Mouse (Mus musculus) granulocyte monocyte progenitor cell, adult 5-6 weeks (primary cell): ENCODE data around the gene Olfr152. TPM values are rescaled to one million over a fixed set of nuclear protein-coding genes. Genes with fewer than 3 reads are reported as not detected.

Experiments
- ATAC-seq: replicated peaks from 2 replicates; pipeline ENCODE4 v1.8.0; 2016; ENCODE audit warnings: mild to moderate bottlenecking, moderate TSS enrichment, inconsistent platforms; ENCODE audit not compliant: poor library complexity, severe bottlenecking
- total RNA-seq, 2 experiments: library from RNA; stranded (forward) in 1 of 2; stranded (reverse) in 1 of 2; fragments of 200-712, 200-1000 nt in 1 of 2; fragments of >200 nt in 1 of 2; fragmentation: Nextera tagmentation in 1 of 2; gene quantifications; 2 replicates each; pipeline ENCODE4 v1.2.3; 2014 to 2017

Olfr152 gene
- total RNA-seq (2014; fragmentation: Nextera tagmentation) (not detected in 2 replicates), total RNA-seq (2017) (not detected in 2 replicates)

DNA sequence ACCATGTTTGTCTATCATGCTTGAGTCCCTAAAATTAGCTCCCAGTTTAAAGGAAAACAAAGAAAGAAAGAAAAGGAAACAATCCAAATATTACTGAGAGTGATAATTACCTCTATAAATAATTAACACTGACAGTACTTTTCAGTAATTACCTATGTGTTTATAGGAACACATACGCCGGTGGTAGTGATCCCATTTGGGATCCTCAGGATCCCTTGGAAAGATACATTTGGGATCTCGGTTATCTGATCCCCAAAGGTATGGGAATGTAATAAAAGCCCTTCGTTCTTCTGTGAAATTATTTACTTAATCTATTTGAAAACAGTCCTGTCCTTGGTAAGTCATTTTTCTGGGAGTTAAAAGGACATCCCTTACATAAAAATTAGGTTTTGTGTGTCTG lies at the start of gene Olfr152:
Gene Olfr152, plus strand, starts transcription at position 301 of the 400 bp plus-strand sequence.
- ATAC-seq: no peak

- ATAC-seq: no peak
These were observed 39.4 kb upstream of the Olfr152 start, which contains the start of gene Olfr1138 for GRCm38 (mm10) chr2:87739878-87740277. Olfr1138 (minus strand) TSS chr2:87739978.

DNA sequence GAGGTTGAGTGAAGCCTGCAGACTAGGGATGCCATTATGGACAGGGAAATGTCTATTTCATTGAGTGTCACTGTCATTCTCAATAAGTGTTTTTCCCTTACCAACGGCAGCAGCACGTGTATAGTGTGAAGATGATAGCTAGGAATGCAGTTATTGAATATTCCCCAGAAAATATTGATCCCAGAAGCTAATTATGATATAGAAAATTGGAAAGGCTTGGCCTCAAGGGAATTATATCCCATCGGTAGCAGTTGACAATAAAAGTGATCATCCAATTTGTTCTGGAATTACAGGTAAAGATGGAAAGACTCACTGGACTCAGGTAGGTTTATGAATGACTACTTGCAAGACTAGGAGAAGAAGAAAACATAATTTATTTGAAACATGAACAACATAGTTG lies 35.8 kb upstream of the Olfr152 start, which contains the start of gene Olfr1140:
Gene Olfr1140, plus strand, starts transcription at position 301 of the 400 bp plus-strand sequence.
- ATAC-seq: no peak

DNA sequence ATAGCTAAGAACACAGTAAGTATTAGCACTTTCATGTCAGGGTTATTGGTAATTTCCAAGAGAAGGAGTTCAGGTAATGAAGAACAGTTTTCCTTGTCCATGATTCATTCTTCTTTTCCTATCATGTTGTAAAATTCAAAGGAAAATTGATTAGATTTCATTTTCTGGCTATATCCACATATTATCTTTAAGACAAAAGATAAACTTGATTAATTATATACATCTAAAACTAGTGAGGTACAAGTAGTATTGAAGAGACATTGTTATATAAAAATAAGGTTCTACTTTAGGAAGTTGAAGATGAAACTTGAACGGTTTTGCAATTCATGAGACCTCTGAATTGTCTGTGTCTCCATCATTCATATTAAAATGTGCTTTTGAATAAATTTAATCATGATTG lies 25.4 kb upstream of the Olfr152 start, which contains the start of gene Olfr1141:
Gene Olfr1141, minus strand, starts transcription at position 101 of the 400 bp plus-strand sequence.
- no peak for ATAC-seq

- no peak for ATAC-seq
These were observed 3.1 kb upstream of the Olfr152 start for GRCm38 (mm10) chr2:87776143-87776542.

DNA sequence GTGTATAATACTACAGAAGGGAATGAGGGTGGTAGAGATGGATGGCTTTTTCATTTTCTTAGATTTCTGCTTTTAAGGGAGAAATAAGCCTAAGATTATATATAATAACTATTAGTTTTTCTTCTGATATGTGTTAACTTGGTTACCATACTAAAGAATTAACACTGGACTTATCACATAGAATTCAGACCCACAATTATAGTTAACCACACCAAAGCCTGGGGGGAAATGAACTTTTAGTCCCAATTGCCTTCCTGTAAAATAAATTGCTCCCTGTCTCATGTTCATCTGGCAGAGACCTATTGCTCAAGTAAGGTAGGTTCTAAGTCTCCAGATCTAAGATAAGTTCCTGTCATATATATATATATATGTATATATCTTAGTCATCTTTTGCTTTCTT lies 21.0 kb downstream of the Olfr152 start, which contains the start of gene Olfr1143:
Gene Olfr1143, plus strand, starts transcription at position 301 of the 400 bp plus-strand sequence.
- ATAC-seq: no peak

DNA sequence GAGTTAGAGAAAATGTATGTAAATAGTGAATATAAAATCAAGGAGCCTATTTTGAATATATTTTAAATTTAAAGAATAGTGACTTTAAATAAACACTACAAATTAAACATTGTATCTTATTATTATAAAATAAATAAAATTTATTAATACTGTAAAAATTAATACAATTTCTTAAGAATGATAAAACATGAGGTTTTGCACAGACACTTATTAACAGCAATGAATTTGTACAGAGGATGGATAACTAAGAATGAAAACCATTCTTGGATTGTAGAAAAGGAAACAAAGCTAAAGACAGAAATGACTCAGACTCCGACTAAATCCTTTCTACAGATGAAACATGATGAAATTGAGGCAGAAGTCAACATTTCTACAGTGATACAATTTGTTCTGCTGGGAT lies 30.2 kb downstream of the Olfr152 start, which contains the start of gene Olfr1145:
Gene Olfr1145, plus strand, starts transcription at position 301 of the 400 bp plus-strand sequence.
- ATAC-seq: no peak

DNA sequence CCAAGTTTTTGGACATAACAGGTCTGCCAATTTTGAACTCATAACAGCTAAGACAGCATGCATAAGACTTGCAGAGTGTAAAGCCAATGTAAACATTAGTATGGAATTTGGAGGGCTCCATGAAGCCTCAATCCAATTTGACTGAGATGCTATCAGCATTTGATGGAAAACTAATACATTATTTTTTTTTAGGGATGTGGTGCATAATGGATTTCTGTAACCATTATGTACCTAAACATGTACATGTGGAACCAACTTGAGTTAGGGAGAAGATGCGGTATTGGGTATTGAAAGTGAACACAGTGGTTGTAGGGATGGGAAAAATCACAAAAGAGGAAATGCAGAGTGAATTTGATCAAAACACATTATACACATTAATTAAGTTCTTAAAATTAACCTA lies 51.0 kb downstream of the Olfr152 start, which contains the start of gene Olfr1148:
Gene Olfr1148, plus strand, starts transcription at position 301 of the 400 bp plus-strand sequence.
- no peak for ATAC-seq

Other genes with a start within 250 kb of the Olfr152 start
- not detected in 2 replicates for gene Olfr153, start 247.7 kb upstream of the Olfr152 start, total RNA-seq (2014; fragmentation: Nextera tagmentation)
- gene Olfr153, start 247.7 kb upstream of the Olfr152 start, total RNA-seq (2017): not detected in 2 replicates
- gene Olfr1128, start 233.9 kb upstream of the Olfr152 start, total RNA-seq (2014; fragmentation: Nextera tagmentation): not detected in 2 replicates
- gene Olfr1128, start 233.9 kb upstream of the Olfr152 start, total RNA-seq (2017): not detected in 2 replicates
- gene Olfr1129, start 205.6 kb upstream of the Olfr152 start, total RNA-seq (2014; fragmentation: Nextera tagmentation): not detected in 2 replicates
- gene Olfr1129, start 205.6 kb upstream of the Olfr152 start, total RNA-seq (2017): not detected in 2 replicates
- gene Olfr1130, start 173.3 kb upstream of the Olfr152 start, total RNA-seq (2014; fragmentation: Nextera tagmentation): not detected in 2 replicates
- gene Olfr1130, start 173.3 kb upstream of the Olfr152 start, total RNA-seq (2017): not detected in 2 replicates
- not detected in 2 replicates for gene Olfr1131, start 152.4 kb upstream of the Olfr152 start, total RNA-seq (2014; fragmentation: Nextera tagmentation)
- gene Olfr1131, start 152.4 kb upstream of the Olfr152 start, total RNA-seq (2017): not detected in 2 replicates
- gene Olfr1132, start 141.9 kb upstream of the Olfr152 start, total RNA-seq (2014; fragmentation: Nextera tagmentation): not detected in 2 replicates
- gene Olfr1132, start 141.9 kb upstream of the Olfr152 start, total RNA-seq (2017): not detected in 2 replicates
- gene Olfr1133, start 132.1 kb upstream of the Olfr152 start, total RNA-seq (2014; fragmentation: Nextera tagmentation): not detected in 2 replicates
- gene Olfr1133, start 132.1 kb upstream of the Olfr152 start, total RNA-seq (2017): not detected in 2 replicates
- gene Olfr1134, start 121.0 kb upstream of the Olfr152 start, total RNA-seq (2014; fragmentation: Nextera tagmentation): not detected in 2 replicates
- gene Olfr1134, start 121.0 kb upstream of the Olfr152 start, total RNA-seq (2017): not detected in 2 replicates
- gene Olfr1135, start 105.8 kb upstream of the Olfr152 start, total RNA-seq (2014; fragmentation: Nextera tagmentation): not detected in 2 replicates
- not detected in 2 replicates for gene Olfr1135, start 105.8 kb upstream of the Olfr152 start, total RNA-seq (2017)
- gene Olfr1136, start 85.5 kb upstream of the Olfr152 start, total RNA-seq (2014; fragmentation: Nextera tagmentation): not detected in 2 replicates
- gene Olfr1136, start 85.5 kb upstream of the Olfr152 start, total RNA-seq (2017): not detected in 2 replicates
- not detected in 2 replicates for gene Olfr1137, start 66.3 kb upstream of the Olfr152 start, total RNA-seq (2014; fragmentation: Nextera tagmentation)
- not detected in 2 replicates for gene Olfr1137, start 66.3 kb upstream of the Olfr152 start, total RNA-seq (2017)
- not detected in 2 replicates for gene Olfr1138, start 39.5 kb upstream of the Olfr152 start, total RNA-seq (2014; fragmentation: Nextera tagmentation)
- gene Olfr1138, start 39.5 kb upstream of the Olfr152 start, total RNA-seq (2017): not detected in 2 replicates
- not detected in 2 replicates for gene Olfr1140, start 35.7 kb upstream of the Olfr152 start, total RNA-seq (2014; fragmentation: Nextera tagmentation)
- not detected in 2 replicates for gene Olfr1140, start 35.7 kb upstream of the Olfr152 start, total RNA-seq (2017)
- gene Olfr1141, start 25.5 kb upstream of the Olfr152 start, total RNA-seq (2014; fragmentation: Nextera tagmentation): not detected in 2 replicates
- gene Olfr1141, start 25.5 kb upstream of the Olfr152 start, total RNA-seq (2017): not detected in 2 replicates
- not detected in 2 replicates for gene Olfr1143, start 21.1 kb downstream of the Olfr152 start, total RNA-seq (2014; fragmentation: Nextera tagmentation)
- gene Olfr1143, start 21.1 kb downstream of the Olfr152 start, total RNA-seq (2017): not detected in 2 replicates
- not detected in 2 replicates for gene Olfr1145, start 30.3 kb downstream of the Olfr152 start, total RNA-seq (2014; fragmentation: Nextera tagmentation)
- not detected in 2 replicates for gene Olfr1145, start 30.3 kb downstream of the Olfr152 start, total RNA-seq (2017)
- not detected in 2 replicates for gene Olfr1148, start 51.0 kb downstream of the Olfr152 start, total RNA-seq (2014; fragmentation: Nextera tagmentation)
- not detected in 2 replicates for gene Olfr1148, start 51.0 kb downstream of the Olfr152 start, total RNA-seq (2017)
- gene Olfr1150-ps1, start 64.5 kb downstream of the Olfr152 start, total RNA-seq (2014; fragmentation: Nextera tagmentation): not detected in 2 replicates
- not detected in 2 replicates for gene Olfr1150-ps1, start 64.5 kb downstream of the Olfr152 start, total RNA-seq (2017)
- not detected in 2 replicates for gene Olfr1151, start 76.4 kb downstream of the Olfr152 start, total RNA-seq (2014; fragmentation: Nextera tagmentation)
- gene Olfr1151, start 76.4 kb downstream of the Olfr152 start, total RNA-seq (2017): not detected in 2 replicates
- gene Olfr1152, start 87.0 kb downstream of the Olfr152 start, total RNA-seq (2014; fragmentation: Nextera tagmentation): not detected in 2 replicates
- gene Olfr1152, start 87.0 kb downstream of the Olfr152 start, total RNA-seq (2017): not detected in 2 replicates
- not detected in 2 replicates for gene Olfr1153, start 115.5 kb downstream of the Olfr152 start, total RNA-seq (2014; fragmentation: Nextera tagmentation)
- gene Olfr1153, start 115.5 kb downstream of the Olfr152 start, total RNA-seq (2017): not detected in 2 replicates
- not detected in 2 replicates for gene Olfr1154, start 125.7 kb downstream of the Olfr152 start, total RNA-seq (2014; fragmentation: Nextera tagmentation)
- not detected in 2 replicates for gene Olfr1154, start 125.7 kb downstream of the Olfr152 start, total RNA-seq (2017)
- gene Olfr1155, start 165.7 kb downstream of the Olfr152 start, total RNA-seq (2014; fragmentation: Nextera tagmentation): not detected in 2 replicates
- not detected in 2 replicates for gene Olfr1155, start 165.7 kb downstream of the Olfr152 start, total RNA-seq (2017)
- not detected in 2 replicates for gene Olfr1156, start 173.6 kb downstream of the Olfr152 start, total RNA-seq (2014; fragmentation: Nextera tagmentation)
- not detected in 2 replicates for gene Olfr1156, start 173.6 kb downstream of the Olfr152 start, total RNA-seq (2017)
- not detected in 2 replicates for gene Olfr1157, start 188.8 kb downstream of the Olfr152 start, total RNA-seq (2014; fragmentation: Nextera tagmentation)
- not detected in 2 replicates for gene Olfr1157, start 188.8 kb downstream of the Olfr152 start, total RNA-seq (2017)
- gene Olfr74, start 195.2 kb downstream of the Olfr152 start, total RNA-seq (2014; fragmentation: Nextera tagmentation): not detected in 2 replicates
- gene Olfr74, start 195.2 kb downstream of the Olfr152 start, total RNA-seq (2017): not detected in 2 replicates
- gene Olfr1158, start 210.6 kb downstream of the Olfr152 start, total RNA-seq (2014; fragmentation: Nextera tagmentation): not detected in 2 replicates
- gene Olfr1158, start 210.6 kb downstream of the Olfr152 start, total RNA-seq (2017): not detected in 2 replicates
- not detected in 2 replicates for gene Olfr1160, start 228.8 kb downstream of the Olfr152 start, total RNA-seq (2014; fragmentation: Nextera tagmentation)
- not detected in 2 replicates for gene Olfr1160, start 228.8 kb downstream of the Olfr152 start, total RNA-seq (2017)
- not detected in 2 replicates for gene Olfr1161, start 243.3 kb downstream of the Olfr152 start, total RNA-seq (2014; fragmentation: Nextera tagmentation)
- gene Olfr1161, start 243.3 kb downstream of the Olfr152 start, total RNA-seq (2017): not detected in 2 replicates